Mouse (Mus musculus): Measurements from ENCODE around the gene Rpl7a.
"Not testable (repeated sequence)": the region's sequence is repeated elsewhere in the genome, so short reads cannot be mapped to it uniquely, and the experiment has no call there.

- TF ChIP-seq POLR2A (IDR thresholded peaks at IDR 0.05; ENCODE audit: low read depth, low read length); CTCF (IDR thresholded peaks at IDR 0.05; ENCODE audit: extremely low read depth, insufficient read length, insufficient replicate concordance, low read depth, low read length): not testable (repeated sequence)
These were observed 24.4 kb upstream of the Rpl7a start for GRCm38 (mm10) chr2:26886170-26886569.

Measured in small intestine, adult 2 months (tissue).